In the genomic region with DNA sequence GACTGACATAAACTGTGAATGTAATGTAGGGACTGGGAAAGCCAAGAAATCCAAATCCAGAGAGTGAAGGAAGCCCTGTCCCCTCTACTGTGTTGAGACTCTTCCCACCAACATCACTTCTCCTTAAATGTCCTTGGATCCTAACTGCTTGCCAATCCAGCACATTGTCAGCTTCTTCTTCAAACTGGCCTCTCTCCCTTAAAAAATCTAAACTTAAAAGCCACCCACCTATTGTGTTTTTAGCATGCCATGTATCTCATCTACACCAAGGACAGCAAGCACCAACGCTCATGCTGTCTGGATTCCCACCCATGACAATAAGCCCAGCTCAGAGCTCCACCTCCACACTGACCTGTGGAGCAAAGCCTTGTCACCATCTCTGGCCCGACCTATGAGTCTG, we compare ENCODE assay signal across 26 mouse cellular contexts.
"Had no signal": no experiment of that assay in that cellular context is flagged by ENCODE, and none has a peak within 500 bp of the region (broad histone marks: within the 10 kb centered on the region; RNA-seq: fewer than 3 reads in every experiment).

No protein-coding gene starts in this region.

- H3K9ac ChIP-seq: heart, embryonic 13.5 days; heart, embryonic 15.5 days; hindbrain, embryonic 13.5 days; hindbrain, embryonic 15.5 days; kidney, embryonic 15.5 days; limb, embryonic 13.5 days; limb, embryonic 15.5 days had no signal

- ATAC-seq: forebrain, embryonic 16.5 days; hindbrain, postnatal 0 days; intestine, embryonic 16.5 days had no signal

- H3K27me3 ChIP-seq: heart, embryonic 13.5 days; heart, embryonic 15.5 days; hindbrain, embryonic 13.5 days; hindbrain, embryonic 15.5 days; kidney, embryonic 15.5 days; limb, embryonic 13.5 days; limb, embryonic 15.5 days had no signal

- H3K4me2 ChIP-seq: heart, embryonic 11.5 days; heart, embryonic 13.5 days; heart, embryonic 15.5 days; hindbrain, embryonic 13.5 days; hindbrain, embryonic 15.5 days; kidney, embryonic 15.5 days; limb, embryonic 13.5 days; limb, embryonic 15.5 days had no signal

- H3K4me3 ChIP-seq: gastrocnemius, adult 2 months; heart, adult 2 months; heart, embryonic 13.5 days; heart, embryonic 15.5 days; hindbrain, embryonic 13.5 days; hindbrain, embryonic 15.5 days; kidney, embryonic 15.5 days; limb, embryonic 13.5 days; limb, embryonic 15.5 days had no signal

- H3K9me3 ChIP-seq: heart, embryonic 13.5 days; heart, embryonic 15.5 days; hindbrain, embryonic 13.5 days; hindbrain, embryonic 15.5 days; kidney, embryonic 15.5 days; limb, embryonic 13.5 days; limb, embryonic 15.5 days had no signal

- DNase-seq: gastrocnemius, adult 2 months; gastrocnemius, postnatal 14 days; gastrocnemius, postnatal 36 days; heart, adult 11 months; heart, adult 2 months; heart, postnatal 14 days; heart, postnatal 36 days; kidney, adult 11 months; kidney, adult 2 months; kidney, adult 9 months; kidney, postnatal 14 days; kidney, postnatal 36 days; layer of hippocampus, adult 9-11 months; layer of hippocampus, postnatal 36 days had no signal

- H3K27ac ChIP-seq: gastrocnemius, adult 2 months; heart, adult 2 months; heart, embryonic 13.5 days; heart, embryonic 15.5 days; hindbrain, embryonic 13.5 days; hindbrain, embryonic 15.5 days; hindbrain, postnatal 0 days; kidney, embryonic 15.5 days; kidney, postnatal 0 days; limb, embryonic 13.5 days; limb, embryonic 15.5 days had no signal

- H3K36me3 ChIP-seq: heart, embryonic 13.5 days; heart, embryonic 15.5 days; hindbrain, embryonic 13.5 days; hindbrain, embryonic 15.5 days; kidney, embryonic 15.5 days; limb, embryonic 13.5 days; limb, embryonic 15.5 days had no signal
